Mouse (Mus musculus) olfactory bulb, adult 2 months (tissue): ENCODE data around the gene Myo1b.

Experiments
- CTCF ChIP-seq: fragments of 200-500 bp; IDR thresholded peaks from 2 replicates; pipeline ENCODE4 v1.5.1; 2012; ENCODE audit warnings: low read depth, mild to moderate bottlenecking, low read length, moderate library complexity; ENCODE audit not compliant: insufficient read depth
- POLR2A ChIP-seq: fragments of 200-500 bp; IDR thresholded peaks from 2 replicates; pipeline ENCODE4 v1.6.1; 2012; ENCODE audit warnings: mild to moderate bottlenecking, low read depth, low read length, moderate library complexity; ENCODE audit not compliant: insufficient read depth

GRCm38 (mm10) chr1:51719897-51720673 lies 195.8 kb downstream of the Myo1b start:
- TF ChIP-seq CTCF (no peak), POLR2A (no peak)
